Mouse (Mus musculus): ENCODE data around the gene Pim2. TPM values are rescaled to one million over a fixed set of nuclear protein-coding genes. Genes with fewer than 3 reads are reported as not detected.

Pim2 gene
- polyA plus RNA-seq (2016; fragmentation: Nextera tagmentation; extraction: Ambion mirVana): 7.3 and 7.6 TPM in 2 replicates

- peaks cover 5% of the 10 kb centered on the region for H3K9me3 ChIP-seq
- peak; percentile 87 for DNase-seq (ENCODE audit: low spot score)
- H3K4me3 ChIP-seq: peak within 1 kb of the TSS; percentile 63
- WGBS: 13% methylated on average over 36 of the region's 38 CpGs
- peaks cover 15% of the 10 kb centered on the region for H3K4me1 ChIP-seq
- H3K27me3 ChIP-seq (replicated peaks; ENCODE audit: low read depth, poor library complexity, severe bottlenecking): no peaks in the 10 kb centered on the region
- peak within 1 kb of the TSS; percentile 30; the same call in 1 of the 2 replicates for H3K27ac ChIP-seq (replicated peaks)
- H3K36me3 ChIP-seq (replicated peaks): peaks cover 21% of the 10 kb centered on the region
Measured at GRCm38 (mm10) chrX:7878007-7878419, at the start of gene Pim2. TSS of gene Pim2 (plus strand) at chrX:7878262.

GRCm38 (mm10) chrX:7837146-7837545, 40.9 kb upstream of the Pim2 start:
- Histone ChIP-seq H3K4me3 (no peak overlapping the region), H3K9me3 (0 out of 2 replicates have a peak, but pooled peaks cover 3% of the 10 kb centered on the region), H3K4me1 (no peaks in the 10 kb centered on the region), H3K27ac (replicated peaks) (no peak overlapping the region), H3K36me3 (replicated peaks) (no peaks in the 10 kb centered on the region), H3K27me3 (replicated peaks; ENCODE audit: low read depth, poor library complexity, severe bottlenecking) (no peaks in the 10 kb centered on the region)
- WGBS: 83% methylated on average over 1 of the region's 1 CpGs
- DNase-seq (ENCODE audit: low spot score): no peak

- Histone ChIP-seq H3K9me3 (0 out of 2 replicates have a peak, but pooled peaks cover 7% of the 10 kb centered on the region), H3K4me1 (peaks cover 12% of the 10 kb centered on the region; the same call in 1 of the 2 replicates), H3K36me3 (replicated peaks) (no peaks in the 10 kb centered on the region; the same call in 1 of the 2 replicates), H3K4me3 (peak overlapping the region; percentile 87), H3K27ac (replicated peaks) (no peak overlapping the region), H3K27me3 (replicated peaks; ENCODE audit: low read depth, poor library complexity, severe bottlenecking) (no peaks in the 10 kb centered on the region)
- 17% methylated on average over 7 of the region's 7 CpGs for WGBS
- DNase-seq (ENCODE audit: low spot score): no peak
Measured at GRCm38 (mm10) chrX:7840842-7841162, 37.3 kb upstream of the Pim2 start.

- WGBS: 20% methylated on average over 74 of the region's 74 CpGs
- Histone ChIP-seq H3K36me3 (replicated peaks) (no peaks in the 10 kb centered on the region; the same call in 1 of the 2 replicates), H3K27me3 (replicated peaks; ENCODE audit: low read depth, poor library complexity, severe bottlenecking) (no peaks in the 10 kb centered on the region), H3K4me3 (peak within 1 kb of the TSS; percentile 87), H3K4me1 (peaks cover 12% of the 10 kb centered on the region; the same call in 1 of the 2 replicates), H3K9me3 (0 out of 2 replicates have a peak, but pooled peaks cover 7% of the 10 kb centered on the region), H3K27ac (replicated peaks) (peak within 1 kb of the TSS; percentile 87)
- peak; percentile 95 for DNase-seq (ENCODE audit: low spot score)
Measured at GRCm38 (mm10) chrX:7841163-7842162, 36.6 kb upstream of the Pim2 start, which contains the start of gene Otud5. TSS of gene Otud5 (plus strand) at chrX:7841364.

- DNase-seq (ENCODE audit: low spot score): no peak
- Histone ChIP-seq H3K36me3 (replicated peaks) (no peaks in the 10 kb centered on the region; the same call in 1 of the 2 replicates), H3K4me3 (peak overlapping the region; percentile 87), H3K27ac (replicated peaks) (peak overlapping the region; percentile 87), H3K4me1 (peaks cover 12% of the 10 kb centered on the region; the same call in 1 of the 2 replicates), H3K27me3 (replicated peaks; ENCODE audit: low read depth, poor library complexity, severe bottlenecking) (no peaks in the 10 kb centered on the region), H3K9me3 (0 out of 2 replicates have a peak, but pooled peaks cover 7% of the 10 kb centered on the region)
- WGBS: 16% methylated on average over 42 of the region's 42 CpGs
Measured at GRCm38 (mm10) chrX:7842318-7842717, 35.7 kb upstream of the Pim2 start.

- Histone ChIP-seq H3K27me3 (replicated peaks; ENCODE audit: low read depth, poor library complexity, severe bottlenecking) (no peaks in the 10 kb centered on the region), H3K27ac (replicated peaks) (no peak overlapping the region), H3K4me1 (peaks cover 10% of the 10 kb centered on the region; the same call in 1 of the 2 replicates), H3K4me3 (no peak overlapping the region), H3K36me3 (replicated peaks) (peaks cover 24% of the 10 kb centered on the region), H3K9me3 (no peaks in the 10 kb centered on the region)
- DNase-seq (ENCODE audit: low spot score): no peak
- 86% methylated on average over 2 of the region's 2 CpGs for WGBS
Measured at GRCm38 (mm10) chrX:7847845-7848244, 30.2 kb upstream of the Pim2 start.

GRCm38 (mm10) chrX:7854578-7854977, 23.5 kb upstream of the Pim2 start:
- no peak overlapping the region for H3K27ac ChIP-seq (replicated peaks)
- 48% methylated on average over 2 of the region's 2 CpGs for WGBS

GRCm38 (mm10) chrX:7859191-7859753, 18.8 kb upstream of the Pim2 start:
- no peak for DNase-seq (ENCODE audit: low spot score)
- WGBS: 90% methylated on average over 3 of the region's 3 CpGs
- Histone ChIP-seq H3K4me3 (no peak overlapping the region), H3K27ac (replicated peaks) (no peak overlapping the region), H3K36me3 (replicated peaks) (peaks cover 36% of the 10 kb centered on the region), H3K9me3 (no peaks in the 10 kb centered on the region), H3K4me1 (no peaks in the 10 kb centered on the region), H3K27me3 (replicated peaks; ENCODE audit: low read depth, poor library complexity, severe bottlenecking) (no peaks in the 10 kb centered on the region)

More at GRCm38 (mm10) chrX:7854578-7854977, 23.5 kb upstream of the Pim2 start:
- Histone ChIP-seq H3K4me1 (no peaks in the 10 kb centered on the region), H3K36me3 (replicated peaks) (peaks cover 50% of the 10 kb centered on the region), H3K27me3 (replicated peaks; ENCODE audit: low read depth, poor library complexity, severe bottlenecking) (no peaks in the 10 kb centered on the region), H3K4me3 (no peak overlapping the region), H3K9me3 (no peaks in the 10 kb centered on the region)
- peak; percentile 19 for DNase-seq (ENCODE audit: low spot score)

GRCm38 (mm10) chrX:7863181-7863580, 14.9 kb upstream of the Pim2 start:
- Histone ChIP-seq H3K36me3 (replicated peaks) (peaks cover 32% of the 10 kb centered on the region), H3K4me3 (no peak overlapping the region), H3K27me3 (replicated peaks; ENCODE audit: low read depth, poor library complexity, severe bottlenecking) (no peaks in the 10 kb centered on the region), H3K9me3 (no peaks in the 10 kb centered on the region), H3K4me1 (no peaks in the 10 kb centered on the region), H3K27ac (replicated peaks) (no peak overlapping the region)
- no peak for DNase-seq (ENCODE audit: low spot score)
- WGBS: 83% methylated on average over 1 of the region's 1 CpGs

- no peak for DNase-seq (ENCODE audit: low spot score)
- peaks cover 24% of the 10 kb centered on the region for H3K36me3 ChIP-seq (replicated peaks)
- H3K4me1 ChIP-seq: no peaks in the 10 kb centered on the region
- no peak overlapping the region for H3K4me3 ChIP-seq
- WGBS: 86% methylated on average over 3 of the region's 3 CpGs
- no peaks in the 10 kb centered on the region for H3K27me3 ChIP-seq (replicated peaks; ENCODE audit: low read depth, poor library complexity, severe bottlenecking)
- no peaks in the 10 kb centered on the region for H3K9me3 ChIP-seq
- no peak overlapping the region for H3K27ac ChIP-seq (replicated peaks)
Measured at GRCm38 (mm10) chrX:7864551-7864950, 13.5 kb upstream of the Pim2 start.

- DNase-seq (ENCODE audit: low spot score): no peak
- peaks cover 19% of the 10 kb centered on the region for H3K36me3 ChIP-seq (replicated peaks)
- WGBS: 76% methylated on average over 2 of the region's 2 CpGs
- no peak overlapping the region for H3K4me3 ChIP-seq
- no peaks in the 10 kb centered on the region for H3K9me3 ChIP-seq
- H3K4me1 ChIP-seq: no peaks in the 10 kb centered on the region
- no peak overlapping the region for H3K27ac ChIP-seq (replicated peaks)
- H3K27me3 ChIP-seq (replicated peaks; ENCODE audit: low read depth, poor library complexity, severe bottlenecking): no peaks in the 10 kb centered on the region
Measured at GRCm38 (mm10) chrX:7865343-7865742, 12.7 kb upstream of the Pim2 start.

- Histone ChIP-seq H3K4me1 (no peaks in the 10 kb centered on the region), H3K36me3 (replicated peaks) (peaks cover 16% of the 10 kb centered on the region), H3K27ac (replicated peaks) (no peak overlapping the region), H3K9me3 (no peaks in the 10 kb centered on the region), H3K4me3 (no peak overlapping the region), H3K27me3 (replicated peaks; ENCODE audit: low read depth, poor library complexity, severe bottlenecking) (no peaks in the 10 kb centered on the region)
- 72% methylated on average over 2 of the region's 2 CpGs for WGBS
- no peak for DNase-seq (ENCODE audit: low spot score)
Measured at GRCm38 (mm10) chrX:7865786-7866185, 12.3 kb upstream of the Pim2 start.
